Mouse (Mus musculus) embryonic fibroblast, embryonic 13.5 days (primary cell): ENCODE results near the gene Tns3. TPM values are rescaled to one million over a fixed set of nuclear protein-coding genes. Genes with fewer than 3 reads are reported as not detected.

Experiments
- H3K27ac ChIP-seq: 2 replicates; pipeline ENCODE4 v1.5.1; 2012; ENCODE audit warnings: low read length, control low read depth, inconsistent platforms; ENCODE audit not compliant: insufficient read depth
- H3K4me1 ChIP-seq: 2 replicates; pipeline ENCODE4 v1.6.1; 2011; ENCODE audit warnings: low read length; ENCODE audit not compliant: control insufficient read depth, insufficient read depth
- H3K4me3 ChIP-seq: 2 replicates; pipeline ENCODE4 v1.5.1; 2011; ENCODE audit warnings: mild to moderate bottlenecking, control low read depth, low read length; ENCODE audit not compliant: insufficient read depth
- CTCF ChIP-seq: IDR thresholded peaks from 2 replicates; pipeline ENCODE4 v1.5.1; 2011; ENCODE audit warnings: mild to moderate bottlenecking, control low read depth, low read length, moderate library complexity, borderline replicate concordance; ENCODE audit not compliant: insufficient read depth
- POLR2A ChIP-seq: IDR thresholded peaks from 2 replicates; pipeline ENCODE4 v1.6.1; 2011; ENCODE audit warnings: low read depth, mild to moderate bottlenecking, control low read depth, low read length, moderate library complexity
- polyA plus RNA-seq: library from polyadenylated mRNA; stranded (reverse); fragments of >200 nt; gene quantifications from 2 replicates; pipeline ENCODE4 v1.2.4, GENCODE M21; 2011; ENCODE audit warnings: low read depth; ENCODE audit not compliant: missing spikeins, insufficient read length

Gene Tns3
- polyA plus RNA-seq, 1 experiment = 96.5 TPM

GRCm38 (mm10) chr11:8568829-8569228 is 95.5 kb downstream of the Tns3 start:
- Histone ChIP-seq H3K27ac (no peak overlapping the region), H3K4me1 (peaks cover 6% of the 10 kb centered on the region), H3K4me3 (no peak overlapping the region)
- TF ChIP-seq CTCF (no peak), POLR2A (no peak)

DNA sequence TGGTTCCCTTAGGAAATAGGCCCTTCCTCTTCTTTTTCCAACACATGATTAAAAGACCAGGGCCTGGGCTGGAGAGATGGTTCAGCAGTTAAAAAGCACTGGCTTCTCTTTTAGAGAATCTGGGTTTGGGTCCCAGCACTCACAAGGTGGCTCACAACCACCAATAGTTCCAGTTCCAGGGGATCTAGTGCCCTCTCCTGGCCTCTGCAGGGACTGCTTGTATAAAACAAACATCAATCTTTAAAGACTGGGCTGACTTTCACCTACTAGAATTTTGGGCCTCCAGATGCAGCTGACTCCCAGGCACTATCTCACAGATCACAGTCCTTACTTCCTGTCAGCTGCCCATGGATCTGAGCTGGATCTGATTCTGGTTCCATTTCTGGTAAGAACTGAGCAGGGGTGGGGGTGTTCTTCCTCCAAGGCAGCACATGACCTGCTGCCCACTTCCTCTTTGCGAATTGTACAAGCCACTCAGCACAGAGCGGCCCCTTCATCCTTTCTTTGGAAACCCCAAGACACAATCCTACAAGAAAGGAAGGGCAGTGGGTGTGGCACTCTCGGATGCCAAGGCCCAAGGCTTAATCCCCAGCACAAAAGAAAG is 98.0 kb downstream of the Tns3 start:
- Histone ChIP-seq H3K27ac (no peak overlapping the region), H3K4me1 (peaks cover 12% of the 10 kb centered on the region), H3K4me3 (no peak overlapping the region)
- no peak for TF ChIP-seq POLR2A
- no peak for TF ChIP-seq CTCF

GRCm38 (mm10) chr11:8558761-8559282 is 105.5 kb downstream of the Tns3 start:
- TF ChIP-seq CTCF (no peak), POLR2A (no peak)
- Histone ChIP-seq H3K4me3 (no peak overlapping the region), H3K27ac (no peak overlapping the region), H3K4me1 (peaks cover 5% of the 10 kb centered on the region)

DNA sequence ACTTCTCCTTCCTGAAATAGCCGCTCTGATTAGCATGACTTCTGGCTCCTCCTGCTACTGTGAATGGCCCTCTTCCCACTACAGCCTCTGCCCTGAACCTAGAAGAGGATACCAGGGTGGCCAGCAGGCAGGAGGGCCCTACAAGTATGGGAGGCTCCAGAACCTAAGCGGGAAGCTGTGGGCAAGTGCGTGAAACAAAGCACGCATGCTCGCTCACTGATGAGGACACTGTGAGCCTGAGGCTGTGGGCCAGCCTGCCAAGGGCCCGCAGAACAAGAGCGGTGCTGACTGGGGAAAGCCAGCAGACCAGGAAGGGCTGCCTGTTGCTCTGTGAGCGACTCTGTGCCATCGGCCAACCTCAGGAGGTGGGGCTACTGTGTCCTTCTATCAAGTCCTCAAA is 106.1 kb downstream of the Tns3 start:
- no peak overlapping the region for H3K27ac ChIP-seq
- TF ChIP-seq CTCF (no peak), POLR2A (no peak)
- H3K4me3 ChIP-seq = no peak overlapping the region
- peaks cover 3% of the 10 kb centered on the region; the same call in 1 of the 2 replicates for H3K4me1 ChIP-seq

GRCm38 (mm10) chr11:8557006-8557405 is 107.3 kb downstream of the Tns3 start:
- no peak overlapping the region for H3K27ac ChIP-seq
- no peak overlapping the region for H3K4me3 ChIP-seq
- no peaks in the 10 kb centered on the region for H3K4me1 ChIP-seq
- TF ChIP-seq CTCF (no peak), POLR2A (no peak)

GRCm38 (mm10) chr11:8551710-8552109 is 112.6 kb downstream of the Tns3 start:
- H3K27ac ChIP-seq = no peak overlapping the region
- no peaks in the 10 kb centered on the region for H3K4me1 ChIP-seq
- TF ChIP-seq POLR2A = no peak
- TF ChIP-seq CTCF = no peak
- H3K4me3 ChIP-seq = no peak overlapping the region

DNA sequence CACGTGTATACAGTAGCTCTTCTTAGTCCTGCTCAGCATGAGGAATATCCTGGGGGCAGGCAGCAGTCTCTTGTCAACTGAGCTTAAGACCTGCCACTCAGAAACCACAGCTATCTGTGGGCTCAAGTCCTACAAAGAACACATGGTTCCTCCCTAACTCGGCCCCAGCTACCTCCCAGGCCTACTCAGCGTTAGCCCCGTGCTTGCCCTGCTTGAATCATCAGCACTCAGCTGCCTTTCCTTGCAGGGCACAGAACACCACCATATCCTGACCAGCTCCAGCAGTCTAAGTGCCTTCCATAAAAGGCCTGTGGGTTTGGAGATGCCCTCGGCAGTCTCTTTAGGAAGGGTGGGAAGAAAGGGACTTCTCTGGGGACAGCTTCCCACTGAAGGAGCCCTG is 116.7 kb downstream of the Tns3 start:
- no peak overlapping the region for H3K4me3 ChIP-seq
- H3K4me1 ChIP-seq = no peaks in the 10 kb centered on the region
- TF ChIP-seq CTCF (no peak), POLR2A (no peak)
- no peak overlapping the region for H3K27ac ChIP-seq

DNA sequence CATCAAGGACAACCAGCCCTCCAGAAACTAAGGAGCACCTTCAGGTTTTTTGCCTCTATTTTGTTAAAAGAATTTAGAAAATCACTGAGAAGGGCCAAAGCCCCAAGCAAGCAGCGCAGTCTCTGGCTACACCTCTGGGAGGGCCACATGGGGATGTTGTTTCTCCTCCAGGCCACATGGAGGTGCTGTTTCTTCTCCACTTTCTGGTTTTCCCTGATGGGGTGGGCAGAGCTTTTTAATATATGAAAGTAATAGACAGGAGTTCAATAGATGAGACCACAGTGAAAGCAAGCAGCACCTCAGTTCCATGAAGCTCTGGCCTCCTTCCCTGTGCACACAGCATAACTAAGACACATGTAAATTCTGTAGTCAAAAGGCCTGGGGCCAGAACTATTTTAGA is 118.5 kb downstream of the Tns3 start:
- TF ChIP-seq POLR2A (no peak), CTCF (no peak)
- Histone ChIP-seq H3K4me1 (0 out of 2 replicates have a peak, but pooled peaks cover 2% of the 10 kb centered on the region), H3K4me3 (no peak overlapping the region), H3K27ac (no peak overlapping the region)

DNA sequence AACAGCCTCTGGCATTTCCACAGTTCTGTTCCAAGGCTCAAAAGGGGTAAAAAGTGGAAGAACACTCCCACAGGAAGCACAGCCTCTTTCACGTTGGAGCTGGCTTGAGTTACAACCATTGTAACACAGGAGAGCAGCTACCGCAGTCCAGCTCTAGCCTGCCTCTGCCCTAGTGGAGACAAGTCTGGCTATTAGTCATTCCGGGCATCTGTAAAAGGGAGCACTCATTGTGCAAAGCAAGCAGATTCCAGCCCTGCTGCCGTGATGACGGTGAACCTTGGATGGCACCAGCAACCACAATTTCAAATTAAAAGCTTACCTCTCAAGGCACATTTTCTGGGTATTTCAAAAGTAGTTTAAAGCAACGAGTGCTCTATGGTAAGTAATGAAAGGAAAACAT is 120.0 kb downstream of the Tns3 start:
- Histone ChIP-seq H3K4me3 (no peak overlapping the region), H3K4me1 (peaks cover 9% of the 10 kb centered on the region; the same call in 1 of the 2 replicates), H3K27ac (peak overlapping the region; percentile 43)
- TF ChIP-seq CTCF (no peak), POLR2A (no peak)

DNA sequence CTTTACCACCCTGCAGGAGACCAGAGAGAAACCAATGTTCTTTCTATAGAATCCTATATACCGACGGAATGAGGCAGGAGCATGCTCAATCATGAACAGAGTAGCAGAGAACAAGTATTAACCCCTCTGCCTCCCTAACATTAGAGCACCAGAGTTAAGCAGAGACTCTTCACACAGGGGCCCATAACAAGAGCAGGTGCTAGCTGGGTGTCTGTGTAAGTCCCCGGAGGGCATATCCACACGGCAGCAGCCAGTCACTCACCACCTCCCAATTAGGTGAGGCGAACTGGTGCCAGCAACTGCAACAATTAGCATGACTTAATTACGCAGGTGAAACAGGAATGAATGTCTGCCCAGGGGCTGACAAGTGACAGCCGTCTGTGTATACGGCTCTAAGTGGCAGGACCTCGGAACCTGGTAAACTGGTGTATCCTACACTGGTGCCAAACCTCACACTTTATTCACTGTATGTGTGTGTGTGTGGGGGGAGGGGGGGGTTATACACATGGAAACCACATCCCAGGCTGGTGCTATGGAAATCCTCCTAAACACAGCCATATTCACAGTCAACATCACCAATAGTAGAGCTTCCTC is 123.0 kb downstream of the Tns3 start:
- H3K4me3 ChIP-seq = no peak overlapping the region
- peaks cover 10% of the 10 kb centered on the region; the same call in 1 of the 2 replicates for H3K4me1 ChIP-seq
- TF ChIP-seq CTCF = no peak
- no peak for TF ChIP-seq POLR2A
- H3K27ac ChIP-seq = no peak overlapping the region
